Mouse (Mus musculus) mouse trophoblast stem cell (cell line): Measurements from ENCODE around the gene Endov.

Experiments
- in situ Hi-C, 2 experiments: fragments of 300-500 bp; cut with MseI, MboI; formaldehyde crosslinking; loops; 2 replicates in 1 of 2; 3 replicates in 1 of 2; pipeline ENCODE4 v1.15.1; 2025

The Endov gene

GRCm38 (mm10) chr11:119490861-119491689 lies at the start of gene Endov:
Gene Endov (plus strand): TSS chr11:119491347.
- in situ Hi-C loops = loop anchor here in 1 of 2 experiments (10.0 kb wide), 1 partner anchor 414 kb away; no protein-coding TSS in a partner anchor

- in situ Hi-C loops = no loop called here
These were observed 48.9 kb upstream of the Endov start for GRCm38 (mm10) chr11:119442199-119442598.

DNA sequence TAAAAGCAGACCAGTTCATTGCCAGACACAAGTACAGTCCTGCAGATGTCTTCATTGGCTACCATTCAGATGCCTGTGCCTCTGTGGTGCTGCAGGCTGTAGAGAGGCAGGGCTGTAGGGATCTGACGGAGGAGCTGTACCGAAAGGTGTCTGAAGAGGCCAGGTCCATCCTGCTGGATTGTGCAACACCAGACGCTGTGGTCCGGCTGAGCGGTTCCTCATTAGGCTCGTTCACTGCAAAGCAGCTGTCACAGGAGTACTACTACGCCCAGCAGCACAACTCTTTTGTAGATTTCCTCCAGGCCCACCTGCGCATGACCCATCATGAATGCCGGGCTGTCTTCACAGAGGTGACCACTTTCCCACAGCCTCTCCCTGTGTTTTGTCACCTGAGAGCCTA lies 47.7 kb upstream of the Endov start:
- in situ Hi-C loops = no loop called here

- in situ Hi-C loops = no loop called here
These were observed 35.0 kb upstream of the Endov start for GRCm38 (mm10) chr11:119456097-119456496.

GRCm38 (mm10) chr11:119477876-119478275 lies 13.3 kb upstream of the Endov start:
- in situ Hi-C loops = no loop called here

GRCm38 (mm10) chr11:119491690-119492087 lies 542 bp downstream of the Endov start:
- in situ Hi-C loops = loop anchor here in 1 of 2 experiments (10.0 kb wide), 1 partner anchor 413 kb away; no protein-coding TSS in a partner anchor

DNA sequence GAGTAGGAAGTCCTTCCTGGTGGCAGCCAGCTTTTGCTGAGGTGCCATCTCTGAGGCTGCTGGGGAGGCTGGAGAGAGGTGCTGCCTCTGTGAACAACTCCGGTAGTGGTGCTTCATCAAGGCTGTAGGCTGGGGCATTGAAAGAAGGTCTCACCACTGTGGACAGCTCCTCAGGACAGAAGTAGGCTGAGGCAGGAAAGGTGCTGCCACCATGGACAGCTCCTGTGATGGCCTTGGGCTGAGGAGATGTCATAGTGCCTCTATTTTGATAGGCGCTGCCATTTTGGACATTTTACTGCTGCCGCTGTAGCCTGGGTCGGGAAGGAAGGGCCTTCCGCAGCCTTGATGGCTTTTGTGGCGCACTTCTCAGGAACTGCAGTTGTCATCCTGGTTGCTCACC lies 1.7 kb downstream of the Endov start:
- in situ Hi-C loops = loop anchor here in 1 of 2 experiments (10.0 kb wide), 1 partner anchor 412 kb away; no protein-coding TSS in a partner anchor

- in situ Hi-C loops = loop anchor here in 1 of 2 experiments (10.0 kb wide), 1 partner anchor 411 kb away; no protein-coding TSS in a partner anchor
These were observed 2.4 kb downstream of the Endov start for GRCm38 (mm10) chr11:119493516-119493915.

DNA sequence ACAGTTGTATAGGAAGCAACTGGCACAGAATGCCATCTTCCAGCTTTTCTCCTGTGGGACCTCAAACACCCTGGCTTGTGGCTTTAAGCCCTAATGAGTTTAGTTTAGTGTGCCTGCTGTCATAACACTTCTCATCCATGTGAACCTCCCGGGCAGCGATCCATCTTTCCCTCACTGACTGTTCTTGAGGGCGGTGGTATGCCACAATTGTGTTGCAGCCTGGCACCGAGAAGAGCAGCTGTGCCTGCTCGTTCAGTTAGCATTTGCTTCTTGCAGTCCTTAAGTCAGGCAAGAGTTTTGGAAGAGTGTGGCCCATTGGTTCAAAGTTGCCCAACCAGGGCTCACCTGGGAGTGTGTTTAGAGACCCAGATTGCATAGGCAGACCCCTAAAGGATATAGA lies 5.0 kb downstream of the Endov start:
- in situ Hi-C loops = loop anchor here in 1 of 2 experiments (10.0 kb wide), 1 partner anchor 409 kb away; no protein-coding TSS in a partner anchor

DNA sequence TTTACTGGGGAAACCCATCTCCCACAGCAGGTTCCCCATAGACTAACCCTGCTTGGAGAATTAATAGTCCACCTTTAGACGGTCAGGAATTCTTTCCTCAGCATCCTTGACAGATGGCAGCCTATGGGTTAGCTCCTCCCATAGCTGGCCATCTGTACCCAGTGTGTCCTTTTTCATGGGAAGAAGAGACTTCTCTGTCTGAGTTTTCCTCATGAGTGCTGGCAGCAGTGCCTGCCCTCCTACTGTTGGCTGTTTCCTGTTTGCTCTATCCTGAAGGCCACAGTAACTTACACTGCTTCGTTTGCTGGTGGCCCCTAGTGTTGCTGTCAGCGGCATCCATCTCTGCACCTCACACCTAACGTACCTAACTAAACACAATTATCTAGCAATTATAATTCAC lies 6.3 kb downstream of the Endov start:
- in situ Hi-C loops = loop anchor here in 1 of 2 experiments (10.0 kb wide), 1 partner anchor 407 kb away; no protein-coding TSS in a partner anchor

GRCm38 (mm10) chr11:119499297-119499696 lies 8.2 kb downstream of the Endov start:
- in situ Hi-C loops = loop anchor here in 1 of 2 experiments (10.0 kb wide), 1 partner anchor 406 kb away; no protein-coding TSS in a partner anchor

GRCm38 (mm10) chr11:119500011-119500410 lies 8.9 kb downstream of the Endov start:
- in situ Hi-C loops = no loop called here

- in situ Hi-C loops = no loop called here
These were observed 12.5 kb downstream of the Endov start for GRCm38 (mm10) chr11:119503675-119504074.

GRCm38 (mm10) chr11:119506386-119506785 lies 15.2 kb downstream of the Endov start:
- in situ Hi-C loops = no loop called here

- in situ Hi-C loops = no loop called here
These were observed 16.6 kb downstream of the Endov start for GRCm38 (mm10) chr11:119507772-119508171.

DNA sequence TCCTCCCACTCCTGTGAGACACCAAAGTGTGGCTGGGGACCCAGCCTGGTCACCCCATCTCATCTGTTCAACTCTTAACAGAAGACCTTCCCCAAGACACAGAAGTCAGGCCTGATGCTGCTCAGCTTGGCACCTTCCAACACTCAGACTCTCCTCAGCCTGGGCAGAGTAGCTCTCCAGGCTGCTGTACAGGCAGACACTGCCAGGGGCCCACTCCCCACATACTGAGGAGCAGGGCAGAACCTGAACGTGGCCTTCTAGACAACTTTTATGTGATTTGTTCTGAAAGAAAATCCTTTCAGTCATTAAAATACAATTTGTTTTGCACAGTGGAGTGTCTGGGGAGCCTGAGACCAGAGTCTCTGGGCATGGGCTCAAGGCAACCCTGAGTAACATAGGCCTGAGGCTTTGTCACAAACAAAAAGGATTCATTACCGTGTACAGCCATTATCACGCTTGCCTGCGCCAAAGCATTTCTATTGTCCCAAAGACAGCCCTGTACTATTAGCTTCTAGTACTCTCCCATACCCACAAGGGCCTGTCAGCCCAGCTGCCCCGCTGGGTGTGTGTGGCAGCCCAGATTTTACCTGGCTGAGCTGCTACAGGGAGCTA lies 18.1 kb downstream of the Endov start:
- in situ Hi-C loops = no loop called here

GRCm38 (mm10) chr11:119513038-119513659 lies 22.0 kb downstream of the Endov start:
- in situ Hi-C loops = no loop called here

DNA sequence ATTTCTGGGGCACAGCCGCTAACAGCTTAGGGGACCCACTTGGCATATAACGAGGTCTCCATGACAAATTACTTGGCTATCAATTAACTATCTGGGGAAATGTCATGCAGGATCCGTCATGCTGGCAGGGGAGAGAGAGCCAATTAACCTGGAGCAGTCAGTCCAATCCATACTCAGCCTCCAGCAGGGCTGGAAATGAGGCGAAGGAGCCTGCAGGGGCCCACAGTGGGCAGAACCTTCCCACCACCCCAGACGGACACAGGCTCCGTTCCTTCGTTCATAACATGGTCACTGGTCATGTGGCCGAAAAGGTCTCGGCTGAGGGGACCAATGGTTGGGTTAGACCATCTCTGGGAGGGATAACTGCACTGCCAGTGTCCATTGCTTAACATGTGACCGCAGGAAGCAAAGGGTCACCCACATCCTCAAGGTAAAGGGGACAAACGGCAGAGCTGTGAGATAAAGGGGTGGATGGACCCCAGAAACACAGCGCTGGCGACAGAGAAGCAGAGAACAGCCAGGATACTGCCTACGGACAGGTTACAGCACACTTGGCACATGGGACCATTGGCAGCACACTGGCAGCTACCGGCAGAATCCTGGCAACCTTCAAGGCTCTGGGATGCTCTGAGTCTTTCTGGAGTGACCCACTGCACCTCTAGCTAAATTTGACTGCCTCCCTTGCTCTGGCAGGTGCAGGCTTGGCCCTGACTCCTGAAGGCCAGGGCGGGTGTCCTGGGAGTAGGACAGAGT lies 23.1 kb downstream of the Endov start:
- in situ Hi-C loops = no loop called here

GRCm38 (mm10) chr11:119514967-119515636 lies 24.0 kb downstream of the Endov start:
- in situ Hi-C loops = no loop called here

DNA sequence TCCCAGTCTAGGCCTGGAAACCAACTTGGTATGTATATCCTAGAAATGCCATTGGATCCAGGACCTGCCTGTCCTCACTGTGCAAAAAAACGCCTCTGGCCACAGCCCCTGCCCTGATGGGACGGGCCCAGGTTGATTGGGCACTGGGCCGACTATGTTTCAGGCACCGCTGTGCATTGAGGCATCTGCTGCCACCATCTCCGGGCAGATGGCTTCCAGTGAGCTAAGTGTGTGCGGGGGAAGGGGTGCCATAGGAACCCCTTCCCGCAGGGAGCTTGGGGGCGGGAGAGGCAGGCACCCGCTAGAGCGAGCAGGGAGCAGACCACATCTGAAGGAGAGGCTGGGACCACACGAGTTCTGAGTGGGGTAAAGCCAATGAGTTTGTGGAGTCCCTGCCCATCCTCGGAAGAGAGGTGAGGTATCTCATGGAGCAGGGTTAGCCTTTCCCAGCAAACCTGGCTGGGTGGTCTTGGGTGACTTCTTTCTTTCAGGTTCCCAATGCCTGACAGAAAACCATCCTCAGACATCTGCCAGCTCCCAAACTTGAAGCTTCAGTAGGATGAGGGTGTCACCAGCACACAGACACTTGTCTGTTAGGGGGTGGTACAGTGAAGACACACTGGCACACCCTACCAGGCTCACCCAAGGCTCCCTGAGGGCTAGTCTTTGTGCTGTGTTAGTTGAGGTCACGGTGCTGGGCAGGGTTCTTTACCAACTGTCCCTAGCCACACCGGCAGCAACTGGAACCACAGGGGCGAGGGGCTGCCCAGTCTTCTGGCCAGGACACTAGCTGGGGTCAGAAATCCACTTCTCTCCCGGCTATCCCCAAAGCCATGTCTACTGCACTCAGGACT lies 24.9 kb downstream of the Endov start:
- in situ Hi-C loops = no loop called here
